Mouse (Mus musculus): ENCODE measurements around the gene Atp6v0e2. TPM values are rescaled to one million over a fixed set of nuclear protein-coding genes. Genes with fewer than 3 reads are reported as not detected.

Atp6v0e2 gene
- polyA plus RNA-seq (2012; ENCODE audit: low replicate concordance) = 0.25 and 3.8 TPM in 2 replicates

DNA sequence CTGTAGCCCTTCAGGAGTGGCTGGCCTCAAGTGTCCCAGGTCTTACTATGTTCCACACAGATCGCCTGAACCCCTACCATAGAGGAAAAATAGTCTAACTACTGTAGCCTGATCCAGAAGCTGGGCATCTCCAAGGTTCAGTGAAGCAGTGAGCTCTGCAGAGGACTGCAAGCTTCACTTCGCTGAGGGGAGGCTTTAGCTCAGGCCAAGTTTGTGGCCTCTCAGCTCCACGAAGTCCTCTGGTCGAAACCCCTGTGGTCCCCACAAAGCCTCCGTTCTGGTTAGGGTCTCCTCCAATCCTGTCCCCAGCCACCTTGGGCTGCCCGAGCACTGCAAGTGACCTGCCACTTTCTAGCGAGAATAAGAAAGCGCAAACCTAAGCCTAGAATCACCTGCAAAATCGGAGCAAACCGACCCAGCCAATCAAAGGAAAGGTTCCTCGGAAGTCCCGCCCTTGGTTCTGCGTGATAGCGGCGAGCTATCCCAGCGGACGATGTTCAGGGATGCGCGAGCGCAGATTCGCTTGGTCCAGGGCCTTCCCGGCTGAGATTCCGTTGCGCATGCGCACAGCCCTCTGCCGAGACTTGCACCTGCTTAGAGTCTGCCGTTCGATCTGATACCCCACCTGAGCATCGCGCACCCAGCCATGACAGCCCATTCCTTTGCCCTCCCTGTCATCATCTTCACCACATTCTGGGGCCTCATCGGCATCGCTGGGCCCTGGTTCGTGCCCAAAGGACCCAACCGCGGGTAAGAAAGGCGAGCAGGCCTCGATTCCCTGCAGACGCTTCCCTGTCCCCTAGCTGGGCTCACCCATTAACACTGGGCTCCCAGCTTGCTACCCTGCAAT is at the start of gene Atp6v0e2:
TSS of gene Atp6v0e2 (plus strand) at position 511 of the 850 bp plus-strand sequence.

DNA sequence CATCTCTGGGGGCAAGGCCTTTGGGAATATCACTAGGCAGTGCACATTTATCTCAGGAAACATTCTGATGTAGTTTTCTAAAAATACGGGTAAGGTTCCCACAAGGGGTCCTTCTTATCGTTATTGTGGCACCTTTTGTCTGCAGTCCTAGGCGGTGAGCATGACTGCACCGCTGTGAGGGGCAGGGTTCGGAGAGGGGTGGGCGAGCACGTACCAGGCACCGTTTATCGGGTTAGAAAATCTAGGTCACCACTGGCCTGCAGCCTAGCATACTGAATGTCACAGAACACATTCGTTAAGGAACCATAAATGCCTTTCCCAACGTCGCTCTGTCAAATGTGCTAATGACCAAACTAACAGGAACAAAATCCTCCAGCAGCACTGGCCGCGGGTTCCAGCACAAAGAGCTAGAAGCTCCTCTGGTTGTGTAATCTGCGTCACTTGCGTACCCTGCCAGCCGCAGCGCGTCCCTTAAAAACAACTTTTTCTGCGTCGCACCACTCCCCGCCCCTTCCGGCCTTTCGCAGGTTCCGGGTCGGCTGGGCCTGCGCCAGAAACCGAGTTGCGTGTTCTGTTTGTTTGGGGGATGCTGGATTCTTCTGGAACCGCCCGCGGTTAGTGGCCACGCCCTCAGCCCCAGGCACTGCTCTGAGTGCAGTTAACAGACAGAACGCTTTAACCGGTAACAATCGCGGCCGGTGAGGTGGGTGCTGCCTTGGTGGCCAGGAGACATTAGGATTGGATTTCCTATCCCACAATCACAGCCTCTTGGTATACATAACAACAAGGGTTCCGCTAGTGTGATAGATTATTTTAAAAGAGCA is 17.1 kb downstream of the Atp6v0e2 start, which contains the start of gene Lrrc61:
TSS of gene Lrrc61 (plus strand) at position 517 of the 824 bp plus-strand sequence.

DNA sequence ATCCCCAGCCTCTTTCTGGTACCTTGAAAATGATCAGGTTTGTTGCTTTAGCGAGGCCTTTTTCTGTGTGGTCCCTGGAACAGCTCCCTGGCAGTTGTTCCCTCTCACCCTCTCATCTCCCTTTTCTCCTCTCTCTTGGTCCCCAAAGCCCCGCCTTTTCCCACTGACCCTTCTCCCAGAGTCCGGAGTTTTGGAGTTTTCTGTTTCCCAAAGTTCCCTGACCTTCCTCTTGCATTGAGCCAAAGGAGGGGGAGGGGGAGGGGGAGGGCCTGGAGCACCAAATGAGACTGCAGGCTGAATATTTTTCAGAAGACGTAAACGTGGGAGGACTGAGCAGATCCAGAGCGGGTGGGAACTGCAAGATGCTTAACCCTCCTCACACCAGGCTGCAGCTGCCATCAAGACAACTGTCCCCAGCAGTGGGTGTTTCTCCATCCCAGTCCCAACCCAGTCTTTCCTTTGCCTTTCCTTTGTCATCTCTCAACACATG is 35.2 kb downstream of the Atp6v0e2 start, which contains the start of gene Rarres2:
TSS of gene Rarres2 (minus strand) at position 218 of the 490 bp plus-strand sequence.

DNA sequence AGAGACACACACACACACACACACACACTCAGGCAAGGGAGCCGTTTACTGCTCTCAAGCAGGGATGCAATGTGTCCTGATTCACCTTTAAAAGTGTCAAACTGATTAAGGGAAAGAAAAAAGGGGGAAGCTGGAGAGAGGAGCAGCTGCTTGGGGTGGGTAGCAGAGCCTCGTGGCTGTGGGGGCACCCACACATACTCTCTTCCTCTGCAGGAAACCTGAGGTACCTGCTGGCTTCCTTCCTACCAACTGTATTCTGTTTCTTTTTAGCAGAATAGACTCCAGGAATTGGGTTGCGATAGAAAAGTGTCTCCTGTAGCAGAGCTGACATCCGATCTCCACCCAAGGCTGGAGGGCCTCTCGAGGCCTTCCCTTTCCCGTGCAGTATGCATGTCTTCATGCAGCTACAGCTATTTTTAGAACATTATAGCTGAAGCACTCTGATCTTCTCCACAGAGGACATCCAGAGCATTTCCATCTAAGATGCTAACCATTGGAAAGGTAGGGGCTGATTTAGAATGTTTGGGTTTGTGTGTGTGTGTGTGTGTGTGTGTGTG is 51.9 kb downstream of the Atp6v0e2 start, which contains the start of gene Gm45021:
TSS of gene Gm45021 (plus strand) at position 417 of the 557 bp plus-strand sequence.

Other genes starting within 250 kb of the Atp6v0e2 start
- 4.3 and 9.1 TPM in 2 replicates for gene Krba1, start 142.0 kb upstream of the Atp6v0e2 start, polyA plus RNA-seq (2012; ENCODE audit: low replicate concordance)
- gene Zfp467, start 91.8 kb upstream of the Atp6v0e2 start, polyA plus RNA-seq (2012; ENCODE audit: low replicate concordance) = 5.6 and 7.6 TPM in 2 replicates
- gene Sspo, start 89.4 kb upstream of the Atp6v0e2 start, polyA plus RNA-seq (2012; ENCODE audit: low replicate concordance) = 0.26 and 0.44 TPM in 2 replicates
- 9.1 and 11.2 TPM in 2 replicates for gene Lrrc61, start 17.2 kb downstream of the Atp6v0e2 start, polyA plus RNA-seq (2012; ENCODE audit: low replicate concordance)
- gene Rarres2, start 35.2 kb downstream of the Atp6v0e2 start, polyA plus RNA-seq (2012; ENCODE audit: low replicate concordance) = 1.4 TPM in 1 of 2 replicates, not detected in the other
- gene Gm45021, start 52.0 kb downstream of the Atp6v0e2 start, polyA plus RNA-seq (2012; ENCODE audit: low replicate concordance) = not detected in 2 replicates
- 10.0 TPM in 2 replicates for gene Repin1, start 56.3 kb downstream of the Atp6v0e2 start, polyA plus RNA-seq (2012; ENCODE audit: low replicate concordance)
- 1.0 TPM in 1 of 2 replicates, not detected in the other for gene Gm44965, start 56.3 kb downstream of the Atp6v0e2 start, polyA plus RNA-seq (2012; ENCODE audit: low replicate concordance)
- gene Zfp775, start 64.4 kb downstream of the Atp6v0e2 start, polyA plus RNA-seq (2012; ENCODE audit: low replicate concordance) = 1.2 and 1.5 TPM in 2 replicates
- gene AI854703, start 89.1 kb downstream of the Atp6v0e2 start, polyA plus RNA-seq (2012; ENCODE audit: low replicate concordance) = 0.20 and 0.59 TPM in 2 replicates
- 3.2 and 4.2 TPM in 2 replicates for gene Gimap8, start 109.6 kb downstream of the Atp6v0e2 start, polyA plus RNA-seq (2012; ENCODE audit: low replicate concordance)
- 0.52 TPM in 1 of 2 replicates, not detected in the other for gene Gimap9, start 138.5 kb downstream of the Atp6v0e2 start, polyA plus RNA-seq (2012; ENCODE audit: low replicate concordance)
- gene Gimap4, start 146.9 kb downstream of the Atp6v0e2 start, polyA plus RNA-seq (2012; ENCODE audit: low replicate concordance) = 1.3 and 5.0 TPM in 2 replicates
- gene Gimap6, start 170.6 kb downstream of the Atp6v0e2 start, polyA plus RNA-seq (2012; ENCODE audit: low replicate concordance) = 4.5 and 8.3 TPM in 2 replicates
- not detected in 2 replicates for gene Gm28053, start 181.0 kb downstream of the Atp6v0e2 start, polyA plus RNA-seq (2012; ENCODE audit: low replicate concordance)
- gene Gimap7, start 181.0 kb downstream of the Atp6v0e2 start, polyA plus RNA-seq (2012; ENCODE audit: low replicate concordance) = 0.37 and 2.0 TPM in 2 replicates
- 14.6 and 21.6 TPM in 2 replicates for gene Gimap1, start 201.4 kb downstream of the Atp6v0e2 start, polyA plus RNA-seq (2012; ENCODE audit: low replicate concordance)
- 4.7 and 19.6 TPM in 2 replicates for gene Gimap5, start 208.6 kb downstream of the Atp6v0e2 start, polyA plus RNA-seq (2012; ENCODE audit: low replicate concordance)
- 24.2 and 84.0 TPM in 2 replicates for gene Gimap3, start 233.2 kb downstream of the Atp6v0e2 start, polyA plus RNA-seq (2012; ENCODE audit: low replicate concordance)

Data from leukemia stem cell, adult 10-12 weeks (primary cell).